Mouse (Mus musculus): ENCODE data around the gene Ddr1.

GRCm38 (mm10) chr17:35671846-35672245, 32.6 kb downstream of the Ddr1 start:
- no peak for TF ChIP-seq CTCF (IDR thresholded peaks at IDR 0.05; ENCODE audit: low read depth)
- TF ChIP-seq EP300 (IDR thresholded peaks at IDR 0.05; ENCODE audit: low read depth): no peak
